Mouse (Mus musculus) midbrain, embryonic 13.5 days (tissue): Measurements from ENCODE around the gene LTO1. TPM values are rescaled to one million over a fixed set of nuclear protein-coding genes. Genes with fewer than 3 reads are reported as not detected.
A peak's percentile ranks its signal among the peaks of the same experiment; 100 is the strongest.

ENCODE experiments used
- ATAC-seq: fragments of 200-750 bp; cut with Nextera tagmentation; 2 replicates; pipeline ENCODE4 v1.8.0; 2017; ENCODE audit warnings: mild to moderate bottlenecking, moderate TSS enrichment, moderate library complexity
- H3K27ac ChIP-seq: fragments of 300-500 bp; sonication (generic); 2 replicates; pipeline ENCODE4 v1.5.1; 2015; ENCODE audit warnings: inconsistent platforms, mild to moderate bottlenecking, moderate library complexity
- H3K27me3 ChIP-seq: fragments of 300-500 bp; sonication (generic); 2 replicates; pipeline ENCODE4 v1.6.1; 2015; ENCODE audit warnings: mild to moderate bottlenecking, inconsistent platforms
- H3K36me3 ChIP-seq: fragments of 300-500 bp; sonication (generic); 2 replicates; pipeline ENCODE4 v1.6.1; 2015; ENCODE audit warnings: mild to moderate bottlenecking, inconsistent platforms
- H3K4me1 ChIP-seq: fragments of 300-500 bp; sonication (generic); replicated peaks from 2 replicates; pipeline ENCODE4 v1.6.1; 2015; ENCODE audit warnings: inconsistent platforms
- H3K4me2 ChIP-seq: fragments of 300-500 bp; sonication (generic); replicated peaks from 2 replicates; pipeline ENCODE4 v1.6.1; 2015; ENCODE audit warnings: moderate library complexity, mild to moderate bottlenecking, inconsistent platforms
- H3K4me3 ChIP-seq: fragments of 300-500 bp; sonication (generic); replicated peaks from 2 replicates; pipeline ENCODE4 v1.5.1; 2015; ENCODE audit warnings: mild to moderate bottlenecking, inconsistent platforms
- H3K9ac ChIP-seq: fragments of 300-500 bp; sonication (generic); replicated peaks from 2 replicates; pipeline ENCODE4 v1.6.1; 2015; ENCODE audit warnings: mild to moderate bottlenecking, inconsistent platforms
- H3K9me3 ChIP-seq: fragments of 300-500 bp; sonication (generic); 2 replicates; pipeline ENCODE4 v1.6.1; 2016; ENCODE audit warnings: mild to moderate bottlenecking, inconsistent platforms
- WGBS: fragments of 180-500 bp; shearing (Covaris S2); methylation state at CpG from one replicate; pipeline ENCODE4 v1.1.7; 2015; 5-methylcytosine and 5-hydroxymethylcytosine counted together
- polyA plus RNA-seq: library from polyadenylated mRNA; unstranded; fragments of >200 nt; fragmentation: Nextera tagmentation; extraction: Ambion mirVana; gene quantifications from 2 replicates; pipeline ENCODE4 v1.2.1, GENCODE M21; 2015

Gene LTO1
- polyA plus RNA-seq, 1 experiment from 2014 or later, result 36.4 TPM

DNA sequence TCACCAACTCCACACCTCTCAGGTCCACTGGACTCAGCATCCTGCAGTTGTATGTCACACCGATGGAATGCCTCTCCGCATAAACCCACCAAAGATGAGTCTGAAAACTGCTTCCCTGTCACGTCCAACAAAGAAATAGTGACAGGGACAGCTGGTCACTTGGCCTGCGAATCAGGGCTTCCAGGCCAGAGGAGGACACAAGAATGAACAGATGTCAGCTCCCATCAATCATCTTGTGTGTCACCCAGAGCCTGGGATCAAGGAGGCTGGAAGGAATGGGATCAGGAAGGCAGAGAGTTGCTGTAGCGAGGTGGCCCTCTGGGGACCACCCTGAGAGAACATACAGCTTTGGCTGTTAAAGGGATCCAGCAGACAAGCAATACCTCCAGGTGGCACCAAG lies 20.0 kb downstream of the LTO1 start:
- Histone ChIP-seq H3K36me3 (peaks cover 43% of the 10 kb centered on the region), H3K9me3 (no peaks in the 10 kb centered on the region), H3K4me2 (no peak overlapping the region), H3K4me1 (peaks cover 59% of the 10 kb centered on the region), H3K4me3 (no peak overlapping the region), H3K27ac (no peak overlapping the region), H3K9ac (no peak overlapping the region; the same call in 1 of the 2 replicates), H3K27me3 (peaks cover 11% of the 10 kb centered on the region)
- no peak for ATAC-seq
- 73% methylated on average over 5 of the region's 5 CpGs for WGBS

DNA sequence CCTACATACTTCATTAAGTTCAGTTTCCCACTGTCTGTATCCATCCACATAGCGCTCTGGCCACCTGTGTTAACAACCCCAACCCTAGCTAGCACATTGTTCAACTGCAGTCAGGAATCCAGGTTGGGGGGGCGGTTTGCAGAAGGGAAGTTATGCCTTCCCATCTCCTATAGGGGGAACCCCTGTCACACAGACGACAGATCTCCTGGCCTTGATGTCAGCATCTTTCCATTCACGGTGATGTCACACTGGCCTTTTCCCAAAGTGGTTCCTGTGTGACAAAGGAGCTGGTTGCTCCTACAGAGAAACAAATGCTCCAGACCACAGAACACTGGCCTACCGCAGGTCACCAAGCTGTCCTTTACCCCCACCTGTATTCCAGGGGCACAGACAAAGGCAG lies 20.7 kb downstream of the LTO1 start:
- Histone ChIP-seq H3K9me3 (no peaks in the 10 kb centered on the region), H3K4me3 (no peak overlapping the region), H3K4me1 (peaks cover 60% of the 10 kb centered on the region), H3K4me2 (peak overlapping the region; percentile 76; the same call in 1 of the 2 replicates), H3K27me3 (peaks cover 17% of the 10 kb centered on the region), H3K9ac (peak overlapping the region; percentile 44), H3K36me3 (peaks cover 43% of the 10 kb centered on the region), H3K27ac (no peak overlapping the region; the same call in 1 of the 2 replicates)
- ATAC-seq, result no peak
- 56% methylated on average over 5 of the region's 5 CpGs for WGBS

DNA sequence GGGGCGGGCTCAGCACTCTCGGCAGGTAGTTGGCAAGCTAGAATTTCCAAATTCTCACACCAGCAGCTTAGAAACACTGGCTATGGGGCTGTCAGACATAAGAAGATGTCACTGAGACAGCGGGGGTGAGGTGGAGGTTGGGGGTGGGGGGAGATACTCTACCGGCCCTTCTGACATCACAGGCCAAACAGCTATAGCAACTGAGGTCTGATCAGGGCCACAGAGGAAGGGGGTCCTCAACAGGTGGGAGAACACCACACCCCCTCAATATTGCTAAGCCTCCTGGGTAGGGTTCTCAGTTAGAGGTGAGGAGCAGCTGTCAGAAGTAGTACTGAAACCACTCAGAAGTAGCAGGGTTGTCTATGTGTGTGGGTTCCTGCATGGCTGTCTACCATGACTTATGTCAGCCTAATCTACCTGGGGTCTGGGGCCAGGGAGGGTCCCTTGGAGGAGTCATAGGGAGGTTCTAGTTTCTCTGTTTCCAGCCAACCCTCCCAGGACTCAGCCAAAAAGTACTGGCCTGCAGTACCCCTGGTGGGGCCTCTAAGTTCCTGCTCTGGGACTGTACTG lies 21.5 kb downstream of the LTO1 start:
- H3K9me3 ChIP-seq, result no peaks in the 10 kb centered on the region
- H3K4me2 ChIP-seq, result peak overlapping the region; percentile 76
- H3K4me3 ChIP-seq, result peak overlapping the region; percentile 61; the same call in 1 of the 2 replicates
- peaks cover 43% of the 10 kb centered on the region for H3K36me3 ChIP-seq
- no peak for ATAC-seq
- peaks cover 24% of the 10 kb centered on the region for H3K27me3 ChIP-seq
- H3K9ac ChIP-seq, result peak overlapping the region; percentile 44
- no peak overlapping the region for H3K27ac ChIP-seq
- H3K4me1 ChIP-seq, result peaks cover 67% of the 10 kb centered on the region
- 83% methylated on average over 4 of the region's 4 CpGs for WGBS

DNA sequence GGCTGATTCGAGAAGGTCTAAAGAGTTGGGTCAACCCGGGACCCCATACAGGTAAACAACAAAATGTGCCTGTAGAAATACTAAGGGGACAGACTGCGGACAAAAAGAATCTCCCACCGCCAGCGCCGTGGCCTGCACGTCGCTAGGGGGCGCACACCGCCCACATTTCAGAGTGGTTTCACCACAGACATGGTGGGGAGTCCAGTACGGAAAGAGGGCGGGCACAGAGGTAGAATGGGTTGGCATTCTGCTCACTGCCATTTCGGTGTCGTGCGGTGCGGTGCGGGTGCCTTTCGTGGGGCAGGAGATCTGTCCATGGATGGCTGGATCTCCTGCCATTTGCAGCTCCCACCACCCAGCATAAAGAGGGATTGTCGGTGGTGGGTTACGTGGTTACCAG lies 22.6 kb downstream of the LTO1 start:
- under 1% methylated on average over 20 of the region's 20 CpGs for WGBS
- Histone ChIP-seq H3K36me3 (peaks cover 40% of the 10 kb centered on the region), H3K9ac (peak overlapping the region; percentile 78), H3K4me3 (peak overlapping the region; percentile 61), H3K27me3 (peaks cover 35% of the 10 kb centered on the region), H3K27ac (peak overlapping the region; percentile 76; the same call in 1 of the 2 replicates), H3K4me2 (peak overlapping the region; percentile 76), H3K4me1 (peaks cover 74% of the 10 kb centered on the region), H3K9me3 (no peaks in the 10 kb centered on the region)
- ATAC-seq, result peak; percentile 44

DNA sequence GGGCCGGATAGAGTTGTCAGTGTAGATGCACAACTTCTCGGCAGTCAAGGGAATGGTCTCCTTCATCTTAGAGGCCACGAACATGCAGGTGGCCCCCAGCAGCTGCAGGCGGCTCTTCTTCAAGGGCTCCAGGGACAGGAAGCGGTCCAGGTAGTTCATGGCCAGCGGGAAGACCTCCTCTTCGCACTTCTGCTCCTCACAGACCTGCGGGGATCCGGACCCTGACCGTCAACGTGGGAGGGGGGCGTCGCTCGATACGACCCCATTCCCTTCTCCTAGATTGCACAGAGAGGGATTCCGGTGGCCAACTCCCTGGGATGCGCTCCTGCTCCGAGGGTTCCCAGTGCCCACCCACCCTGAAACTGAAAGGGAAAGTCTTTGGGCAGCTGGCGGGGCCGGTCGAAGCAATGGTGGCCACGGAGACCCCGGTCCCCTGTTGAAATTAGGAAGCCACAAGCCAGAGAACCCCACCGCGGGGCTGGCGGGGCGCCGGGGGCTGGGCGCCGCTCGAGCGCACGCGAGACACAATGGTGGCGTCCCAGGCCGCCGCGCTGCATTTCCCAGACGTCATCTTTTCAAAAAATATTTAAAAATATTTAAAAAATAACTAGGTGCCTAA lies 23.1 kb downstream of the LTO1 start:
- under 1% methylated on average over 39 of the region's 39 CpGs for WGBS
- Histone ChIP-seq H3K4me1 (peaks cover 79% of the 10 kb centered on the region), H3K4me2 (peak overlapping the region; percentile 76), H3K27me3 (peaks cover 40% of the 10 kb centered on the region), H3K4me3 (peak overlapping the region; percentile 61), H3K36me3 (peaks cover 35% of the 10 kb centered on the region), H3K9me3 (no peaks in the 10 kb centered on the region), H3K27ac (peak overlapping the region; percentile 76; the same call in 1 of the 2 replicates), H3K9ac (peak overlapping the region; percentile 78)
- no peak; the same call in 1 of the 2 replicates for ATAC-seq

DNA sequence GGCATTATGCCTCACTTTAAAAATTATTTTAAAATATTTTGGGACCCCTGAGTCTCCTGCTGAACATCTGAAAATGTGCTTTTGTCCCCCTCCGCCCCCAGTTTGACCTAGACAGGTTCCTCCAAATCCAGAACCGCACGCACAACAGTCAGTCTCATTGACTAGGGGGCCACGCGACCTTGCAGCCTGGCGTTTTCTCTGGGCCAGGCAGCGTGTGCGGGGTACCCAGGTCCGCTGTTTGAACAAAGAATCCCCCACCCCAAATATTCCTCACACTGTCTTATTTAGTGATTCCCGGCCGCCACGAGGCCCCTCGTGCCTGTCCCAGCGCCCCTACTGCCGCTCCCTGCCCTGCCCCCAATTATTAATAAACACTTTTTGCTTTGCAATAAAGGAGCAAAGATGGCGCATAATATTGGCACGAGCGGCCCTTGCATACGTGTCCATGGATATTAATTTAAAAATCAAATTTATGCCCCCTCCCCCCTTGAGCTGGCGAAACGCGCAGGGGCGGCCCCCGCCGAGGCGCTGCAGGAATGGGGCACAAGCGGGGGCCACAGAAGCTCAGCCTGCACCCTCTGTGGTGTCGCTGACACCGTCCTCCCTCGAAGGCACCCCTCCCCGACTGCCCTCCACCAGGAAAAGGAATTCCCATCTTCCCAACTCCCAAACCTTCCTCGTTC lies 23.9 kb downstream of the LTO1 start:
- Histone ChIP-seq H3K9me3 (no peaks in the 10 kb centered on the region), H3K27ac (peak overlapping the region; percentile 76), H3K9ac (peak overlapping the region; percentile 78), H3K4me3 (peak overlapping the region; percentile 61), H3K27me3 (peaks cover 44% of the 10 kb centered on the region), H3K36me3 (peaks cover 27% of the 10 kb centered on the region), H3K4me1 (peaks cover 86% of the 10 kb centered on the region), H3K4me2 (peak overlapping the region; percentile 76)
- under 1% methylated on average over 32 of the region's 32 CpGs for WGBS
- ATAC-seq, result no peak

DNA sequence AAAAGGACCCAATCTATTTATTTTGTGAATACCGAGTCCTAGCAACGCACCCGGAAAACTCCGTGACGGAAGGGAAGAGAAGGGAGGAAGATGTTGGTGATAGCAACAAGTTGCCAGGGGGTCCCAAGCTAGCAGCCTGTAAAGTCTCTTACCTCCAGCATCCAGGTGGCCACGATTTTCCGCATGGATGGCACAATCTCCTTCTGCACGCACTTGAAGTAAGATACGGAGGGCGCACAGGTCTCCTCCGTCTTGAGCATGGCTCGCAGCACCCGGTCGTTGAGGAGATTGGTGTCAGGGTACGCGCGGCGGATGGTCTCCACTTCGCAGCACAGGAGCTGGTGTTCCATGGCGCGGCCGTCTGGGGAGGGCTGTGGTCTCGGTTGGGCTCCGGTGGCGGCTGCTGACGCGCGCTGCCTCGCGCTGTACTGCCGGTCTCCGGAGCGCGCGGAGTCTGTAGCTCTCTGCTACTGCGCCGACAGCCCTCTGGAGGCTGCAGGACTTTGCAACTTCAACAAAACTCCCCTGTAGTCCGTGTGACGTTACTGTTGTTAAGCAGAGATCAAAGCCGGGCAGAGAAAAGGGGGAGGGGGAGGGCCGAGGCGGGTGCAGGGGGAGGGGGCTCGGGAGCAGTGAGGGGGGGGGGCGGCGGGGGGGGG lies 24.6 kb downstream of the LTO1 start, which contains the start of gene Ccnd1:
Gene Ccnd1, minus strand, starts transcription at position 582 of the 659 bp plus-strand sequence.
- WGBS, result under 1% methylated on average over 40 of the region's 45 CpGs
- Histone ChIP-seq H3K9me3 (no peaks in the 10 kb centered on the region), H3K9ac (peak within 1 kb of the TSS; percentile 78), H3K4me2 (peak within 1 kb of the TSS; percentile 76), H3K27me3 (peaks cover 50% of the 10 kb centered on the region), H3K4me3 (peak within 1 kb of the TSS; percentile 61), H3K4me1 (peaks cover 86% of the 10 kb centered on the region), H3K27ac (peak within 1 kb of the TSS; percentile 76), H3K36me3 (peaks cover 20% of the 10 kb centered on the region)
- peak; percentile 60 for ATAC-seq

DNA sequence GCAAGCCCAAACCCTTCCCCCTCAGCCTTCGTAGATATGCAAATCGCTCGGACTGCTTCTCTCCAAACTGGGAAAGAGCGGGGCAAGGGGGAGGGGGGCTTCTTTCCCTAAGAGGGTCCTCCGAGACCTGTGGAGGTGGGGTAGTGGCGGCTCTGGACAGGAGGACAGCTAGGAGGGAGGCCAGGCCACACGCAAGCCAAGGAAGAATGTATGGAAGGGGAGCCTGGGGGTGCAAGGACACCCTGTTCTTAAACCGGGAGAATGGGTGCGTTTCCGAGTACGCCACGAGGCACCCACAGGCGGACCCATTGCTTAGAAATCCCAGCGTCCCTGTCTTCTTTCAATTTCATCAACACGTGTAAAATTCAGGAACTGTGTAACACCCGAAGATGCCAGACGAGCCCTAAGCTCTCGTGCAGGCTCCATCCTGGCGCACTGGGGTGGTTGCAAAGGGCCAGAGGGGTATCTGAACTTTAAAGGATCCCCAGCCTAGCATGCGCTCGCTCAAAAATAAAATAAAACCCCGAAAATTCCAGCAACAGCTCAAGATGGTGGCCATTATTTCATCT lies 25.2 kb downstream of the LTO1 start:
- peaks cover 14% of the 10 kb centered on the region for H3K36me3 ChIP-seq
- peak overlapping the region; percentile 72 for H3K27ac ChIP-seq
- peak overlapping the region; percentile 49; the same call in 1 of the 2 replicates for H3K9ac ChIP-seq
- no peaks in the 10 kb centered on the region for H3K9me3 ChIP-seq
- peaks cover 53% of the 10 kb centered on the region for H3K27me3 ChIP-seq
- WGBS, result 1% methylated on average over 21 of the region's 22 CpGs
- H3K4me1 ChIP-seq, result peaks cover 83% of the 10 kb centered on the region
- peak overlapping the region; percentile 61 for H3K4me3 ChIP-seq
- peak overlapping the region; percentile 76 for H3K4me2 ChIP-seq
- no peak for ATAC-seq

DNA sequence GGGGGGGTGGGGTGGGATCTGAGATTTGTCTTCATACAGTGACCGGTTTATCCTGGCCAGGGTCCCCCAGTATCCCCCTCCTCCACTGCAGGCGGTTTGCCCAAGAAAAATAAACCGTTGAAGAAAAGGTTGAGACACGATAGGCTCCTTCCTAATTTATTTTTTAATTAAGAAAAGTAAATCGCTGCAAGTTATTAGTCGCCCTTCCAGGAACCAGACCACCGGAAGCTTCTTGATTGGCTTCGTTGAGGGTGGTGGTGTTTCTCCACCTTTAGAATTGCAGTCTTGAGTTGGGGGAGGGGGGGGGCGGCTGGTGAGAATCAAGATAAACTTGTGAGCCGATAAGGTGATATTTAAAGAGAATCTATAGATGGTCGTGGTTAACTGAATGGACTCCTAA lies 25.7 kb downstream of the LTO1 start:
- H3K36me3 ChIP-seq, result 0 out of 2 replicates have a peak, but pooled peaks cover 9% of the 10 kb centered on the region
- H3K4me1 ChIP-seq, result peaks cover 78% of the 10 kb centered on the region
- ATAC-seq, result no peak
- peak overlapping the region; percentile 72 for H3K27ac ChIP-seq
- no peaks in the 10 kb centered on the region for H3K9me3 ChIP-seq
- 0% methylated on average over 11 of the region's 11 CpGs for WGBS
- H3K4me3 ChIP-seq, result peak overlapping the region; percentile 61
- H3K27me3 ChIP-seq, result peaks cover 53% of the 10 kb centered on the region
- H3K4me2 ChIP-seq, result peak overlapping the region; percentile 76
- H3K9ac ChIP-seq, result no peak overlapping the region; the same call in 1 of the 2 replicates

DNA sequence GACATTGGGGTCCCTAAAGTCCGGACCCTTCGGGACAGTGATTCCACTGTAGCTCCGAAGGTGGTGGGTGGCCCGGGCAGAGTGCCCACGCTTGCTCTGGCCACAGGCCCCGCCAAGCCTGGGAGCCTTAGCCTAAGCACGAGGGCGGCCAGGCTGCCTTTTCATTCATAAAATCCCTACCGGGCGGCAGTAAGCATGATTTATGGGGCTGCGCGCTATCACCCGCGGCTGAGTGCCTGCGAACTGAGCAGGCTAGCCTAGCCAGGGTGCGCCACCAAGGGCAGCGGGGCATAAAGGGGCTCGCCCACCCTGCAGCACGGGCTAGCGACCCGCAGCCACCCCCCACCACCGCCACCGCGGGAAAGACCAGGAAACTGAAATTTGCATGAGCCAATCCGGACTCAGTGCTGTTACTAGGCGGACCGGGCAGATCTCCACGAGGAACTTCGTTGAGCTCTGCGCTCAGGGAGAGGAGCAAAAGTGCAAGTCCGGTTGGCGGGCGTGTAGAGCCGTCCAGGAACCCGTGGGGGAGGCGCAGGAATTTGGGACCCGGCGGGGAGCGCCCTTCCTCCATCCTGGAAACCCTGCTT lies 26.4 kb downstream of the LTO1 start:
- H3K4me1 ChIP-seq, result peaks cover 70% of the 10 kb centered on the region
- peak overlapping the region; percentile 89 for H3K27ac ChIP-seq
- peak overlapping the region; percentile 76 for H3K4me2 ChIP-seq
- peak overlapping the region; percentile 63 for H3K9ac ChIP-seq
- peak; percentile 48 for ATAC-seq
- under 1% methylated on average over 39 of the region's 39 CpGs for WGBS
- H3K4me3 ChIP-seq, result peak overlapping the region; percentile 45
- H3K27me3 ChIP-seq, result peaks cover 53% of the 10 kb centered on the region
- H3K9me3 ChIP-seq, result no peaks in the 10 kb centered on the region
- 0 out of 2 replicates have a peak, but pooled peaks cover 5% of the 10 kb centered on the region for H3K36me3 ChIP-seq
